In the genomic region with DNA sequence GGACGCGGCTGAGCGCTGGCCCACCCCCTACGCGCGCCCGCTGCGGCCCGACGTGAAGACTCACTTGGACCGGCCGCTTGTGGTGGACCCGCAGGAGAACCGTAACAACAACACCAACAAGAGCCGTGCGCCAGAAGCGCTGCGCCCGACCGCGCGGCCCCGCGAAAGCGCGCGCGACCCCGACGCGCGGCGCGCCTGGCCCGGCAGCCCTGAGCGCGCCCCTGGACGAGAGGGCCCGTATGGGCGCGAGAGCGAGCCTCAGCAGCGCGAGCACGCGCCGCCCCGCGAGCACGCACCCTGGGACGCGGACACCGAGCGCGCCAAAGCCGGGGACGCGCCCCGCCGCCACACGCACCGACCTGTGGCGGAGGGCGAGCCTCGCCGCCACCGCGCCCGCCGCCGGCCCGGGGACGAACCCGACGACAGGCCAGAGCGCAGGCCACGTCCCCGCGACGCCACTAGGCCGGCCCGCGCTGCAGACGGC, we compare ENCODE assay signal across 9 mouse cellular contexts.
DNase-seq lines count a peak whose midpoint lies in the region; ATAC-seq and TF ChIP-seq lines count a peak whose summit lies in the region.
"Had no signal": no experiment of that assay in that cellular context is flagged by ENCODE, and none has a peak within 500 bp of the region (broad histone marks: within the 10 kb centered on the region; RNA-seq: fewer than 3 reads in every experiment).

No protein-coding gene starts in this region.

- peak overlapping the region; percentile 59; the same call in 1 of the 2 replicates for H3K9ac ChIP-seq in heart, embryonic 13.5 days
- peak overlapping the region; percentile 75 for H3K9ac ChIP-seq in ES-E14 (ENCODE audit: insufficient read depth, low read depth, low read length, poor library complexity, severe bottlenecking)
- peak overlapping the region; percentile 37; the same call in 1 of the 2 replicates for H3K9ac ChIP-seq in embryonic facial prominence, embryonic 14.5 days (ENCODE audit: low read depth, low read length)
- H3K9ac ChIP-seq in neural tube, embryonic 15.5 days (replicated peaks): 0 out of 2 replicates have a peak overlapping the region, but pooled peaks have one; percentile 5

- no peak for ATAC-seq in heart, embryonic 13.5 days (ENCODE audit: extremely low read depth, insufficient number of reproducible peaks, low FRiP score, low TSS enrichment)
- ATAC-seq in embryonic facial prominence, embryonic 14.5 days (ENCODE audit: low read depth): no peak
- ATAC-seq in neural tube, embryonic 15.5 days (ENCODE audit: low FRiP score): no peak
- no peak for ATAC-seq in erythroblast, adult 5-6 weeks (replicated peaks; ENCODE audit: low FRiP score, poor library complexity, severe bottlenecking)
- no peak for ATAC-seq in erythroid progenitor cell, adult 5-6 weeks (replicated peaks; ENCODE audit: low FRiP score, poor library complexity, severe bottlenecking)
- ATAC-seq: Patski had no signal

- H3K4me3 ChIP-seq in heart, embryonic 13.5 days: peak overlapping the region; percentile 59
- H3K4me3 ChIP-seq in ES-E14 (ENCODE audit: insufficient read depth in 1 of 2, low read depth in 1 of 2, low read length in 2 of 2, poor library complexity in 1 of 2, severe bottlenecking in 1 of 2): peak overlapping the region; percentile 61 to 73
- peak overlapping the region; percentile 48 for H3K4me3 ChIP-seq in embryonic facial prominence, embryonic 14.5 days (ENCODE audit: low read depth, low read length)
- H3K4me3 ChIP-seq in neural tube, embryonic 15.5 days (replicated peaks): peak overlapping the region; percentile 35

- peaks cover 94% of the 10 kb centered on the region for H3K27me3 ChIP-seq in heart, embryonic 13.5 days (replicated peaks)
- peaks cover 60% of the 10 kb centered on the region for H3K27me3 ChIP-seq in embryonic facial prominence, embryonic 14.5 days (replicated peaks; ENCODE audit: control insufficient read depth, insufficient read depth, low read length)
- H3K27me3 ChIP-seq in neural tube, embryonic 15.5 days (replicated peaks): peaks cover 40% of the 10 kb centered on the region

- H3K27ac ChIP-seq in heart, embryonic 13.5 days (replicated peaks): no peak overlapping the region
- H3K27ac ChIP-seq in ES-E14 (ENCODE audit: insufficient read depth, low read depth, low read length, poor library complexity, severe bottlenecking): no peak overlapping the region
- H3K27ac ChIP-seq in embryonic facial prominence, embryonic 14.5 days (replicated peaks; ENCODE audit: low read depth, low read length): no peak overlapping the region
- no peak overlapping the region for H3K27ac ChIP-seq in neural tube, embryonic 15.5 days (replicated peaks)

- no peaks in the 10 kb centered on the region for H3K9me3 ChIP-seq in heart, embryonic 13.5 days
- H3K9me3 ChIP-seq in ES-E14 (ENCODE audit: control insufficient read depth, insufficient read depth, low read depth, low read length): no peaks in the 10 kb centered on the region
- H3K9me3 ChIP-seq in embryonic facial prominence, embryonic 14.5 days (ENCODE audit: control insufficient read depth, low read length): no peaks in the 10 kb centered on the region
- H3K9me3 ChIP-seq in neural tube, embryonic 15.5 days (replicated peaks): no peaks in the 10 kb centered on the region

- peaks cover 14% of the 10 kb centered on the region for H3K4me1 ChIP-seq in heart, embryonic 13.5 days
- H3K4me1 ChIP-seq in ES-E14 (ENCODE audit: control insufficient read depth in 2 of 2, insufficient read depth in 2 of 2, low read length in 2 of 2, poor library complexity in 1 of 2): peaks cover 0 to 5% of the 10 kb centered on the region in 2 experiments; a peak in 1 of 4 replicates
- H3K4me1 ChIP-seq in embryonic facial prominence, embryonic 14.5 days (ENCODE audit: control insufficient read depth, insufficient read depth, low read length): no peaks in the 10 kb centered on the region
- peaks cover 21% of the 10 kb centered on the region for H3K4me1 ChIP-seq in neural tube, embryonic 15.5 days

- H3K4me2 ChIP-seq in heart, embryonic 13.5 days: peak overlapping the region; percentile 81
- H3K4me2 ChIP-seq in embryonic facial prominence, embryonic 14.5 days (ENCODE audit: low read depth, low read length): peak overlapping the region; percentile 72
- H3K4me2 ChIP-seq in neural tube, embryonic 15.5 days: peak overlapping the region; percentile 55

- no peaks in the 10 kb centered on the region for H3K36me3 ChIP-seq in heart, embryonic 13.5 days
- no peaks in the 10 kb centered on the region; the same call in 1 of the 2 replicates for H3K36me3 ChIP-seq in ES-E14 (ENCODE audit: control insufficient read depth, insufficient read depth, low read length, poor library complexity, severe bottlenecking)
- no peaks in the 10 kb centered on the region for H3K36me3 ChIP-seq in embryonic facial prominence, embryonic 14.5 days (ENCODE audit: control insufficient read depth, insufficient read depth, low read length)
- peaks cover 17% of the 10 kb centered on the region for H3K36me3 ChIP-seq in neural tube, embryonic 15.5 days

- WGBS in heart, embryonic 13.5 days: under 1% methylated on average over 84 of the region's 84 CpGs
- WGBS in embryonic facial prominence, embryonic 14.5 days: 0% methylated on average over 14 of the region's 84 CpGs
- WGBS in neural tube, embryonic 15.5 days: under 1% methylated on average over 65 of the region's 84 CpGs

- no peak for DNase-seq in heart, adult 8-10 months (ENCODE audit: low spot score)
- no peak for DNase-seq in ES-E14 (ENCODE audit: low read depth, low spot score)
- peak; percentile 19 for DNase-seq in embryonic facial prominence, embryonic 14.5 days (ENCODE audit: low spot score)
- peak; percentile 26 to 37 for DNase-seq in layer of hippocampus, postnatal 25 days (ENCODE audit: extremely low spot score in 1 of 2, low spot score in 1 of 2)

- in situ Hi-C loops in ES-E14 (cut with MboI; ENCODE audit: low sequenced_read_pairs in 2 of 2, unreplicated experiment in 2 of 2): no loop called here

TF ChIP-seq in ES-E14, 5 proteins besides CTCF, POLR2A, EP300 and RAD21:
- no peak for TF ChIP-seq HCFC1 (IDR thresholded peaks at IDR 0.05; ENCODE audit: borderline replicate concordance, insufficient read depth, low read length)
- no peak for TF ChIP-seq ZNF384 (IDR thresholded peaks at IDR 0.05; ENCODE audit: low read depth, low read length)
- no peak for TF ChIP-seq CHD2 (IDR thresholded peaks at IDR 0.05; ENCODE audit: low read depth, low read length)
- TF ChIP-seq ZC3H11A (IDR thresholded peaks at IDR 0.05; ENCODE audit: borderline replicate concordance, low read depth, low read length): no peak
- TF ChIP-seq MAFK (IDR thresholded peaks at IDR 0.05; ENCODE audit: insufficient read depth, low read depth, low read length): no peak

Comparison
In these comparisons a context has a peak if more than half of its experiments do, and no peak if none do; other contexts are left out.
1. H3K9ac ChIP-seq: peak in every context shown above with its lines; median percentile 75 in ES-E14; 59 in heart, embryonic 13.5 days; 37 in embryonic facial prominence, embryonic 14.5 days; 5 in neural tube, embryonic 15.5 days.
2. DNase-seq: peak in embryonic facial prominence, embryonic 14.5 days (single experiment) and layer of hippocampus, postnatal 25 days (2 of 2); none in heart, adult 8-10 months (single experiment) and ES-E14 (single experiment).
3. Peak in every context shown above with its lines, with median percentiles within 50 percentile points of each other: H3K4me2 ChIP-seq and H3K4me3 ChIP-seq.